Mouse (Mus musculus) limb, embryonic 12.5 days (tissue): ENCODE results near the gene Podn. TPM values are rescaled to one million over a fixed set of nuclear protein-coding genes. Genes with fewer than 3 reads are reported as not detected.

Experiments used
- ATAC-seq: fragments of 200-750 bp; cut with Nextera tagmentation; 2 replicates; pipeline ENCODE4 v1.8.0; 2017; ENCODE audit warnings: low read depth, moderate TSS enrichment; ENCODE audit not compliant: insufficient number of reproducible peaks, insufficient read depth, low FRiP score, low TSS enrichment
- H3K27ac ChIP-seq: fragments of 300-500 bp; sonication (generic); 2 replicates; pipeline ENCODE4 v1.5.1; 2016; ENCODE audit warnings: mild to moderate bottlenecking, moderate library complexity
- H3K27me3 ChIP-seq: fragments of 300-500 bp; sonication (generic); 2 replicates; pipeline ENCODE4 v1.6.1; 2016; ENCODE audit warnings: mild to moderate bottlenecking, moderate library complexity
- H3K36me3 ChIP-seq: fragments of 300-500 bp; sonication (generic); 2 replicates; pipeline ENCODE4 v1.6.1; 2016; ENCODE audit warnings: mild to moderate bottlenecking, moderate library complexity
- H3K4me1 ChIP-seq: fragments of 300-500 bp; sonication (generic); replicated peaks from 2 replicates; pipeline ENCODE4 v1.6.1; 2016
- H3K4me2 ChIP-seq: fragments of 300-500 bp; sonication (generic); 2 replicates; pipeline ENCODE4 v1.6.1; 2016; ENCODE audit warnings: mild to moderate bottlenecking, moderate library complexity
- H3K4me3 ChIP-seq: fragments of 300-500 bp; sonication (generic); replicated peaks from 2 replicates; pipeline ENCODE4 v1.5.1; 2016; ENCODE audit warnings: mild to moderate bottlenecking
- H3K9ac ChIP-seq: fragments of 300-500 bp; sonication (generic); replicated peaks from 2 replicates; pipeline ENCODE4 v1.6.1; 2016; ENCODE audit warnings: mild to moderate bottlenecking, moderate library complexity
- H3K9me3 ChIP-seq: fragments of 300-500 bp; sonication (generic); 2 replicates; pipeline ENCODE4 v1.6.1; 2016; ENCODE audit warnings: mild to moderate bottlenecking, moderate library complexity
- WGBS: fragments of 180-500 bp; shearing (Covaris S2); methylation state at CpG from one replicate; pipeline ENCODE4 v1.1.7; 2016; 5-methylcytosine and 5-hydroxymethylcytosine counted together
- polyA plus RNA-seq: library from polyadenylated mRNA; unstranded; fragments of >200 nt; fragmentation: Nextera tagmentation; extraction: Ambion mirVana; gene quantifications from 2 replicates; pipeline ENCODE4 v1.2.1, GENCODE M21; 2016

Podn gene
- polyA plus RNA-seq, 1 experiment from 2014 or later, result 0.46 TPM

GRCm38 (mm10) chr4:107983717-107984116 is 112.5 kb downstream of the Podn start:
- peak; percentile 63 for ATAC-seq
- no peaks in the 10 kb centered on the region for H3K36me3 ChIP-seq
- H3K4me2 ChIP-seq, result no peak overlapping the region
- H3K9me3 ChIP-seq, result no peaks in the 10 kb centered on the region
- H3K27me3 ChIP-seq, result no peaks in the 10 kb centered on the region; the same call in 1 of the 2 replicates
- no peak overlapping the region for H3K9ac ChIP-seq
- WGBS, result 70% methylated on average over 1 of the region's 1 CpGs
- peak overlapping the region; percentile 89 for H3K27ac ChIP-seq
- peaks cover 41% of the 10 kb centered on the region for H3K4me1 ChIP-seq
- no peak overlapping the region for H3K4me3 ChIP-seq

- Histone ChIP-seq H3K27me3 (no peaks in the 10 kb centered on the region; the same call in 1 of the 2 replicates), H3K9ac (no peak overlapping the region), H3K27ac (peak overlapping the region; percentile 13; the same call in 1 of the 2 replicates), H3K4me3 (no peak overlapping the region), H3K9me3 (no peaks in the 10 kb centered on the region), H3K4me1 (peaks cover 33% of the 10 kb centered on the region), H3K36me3 (no peaks in the 10 kb centered on the region), H3K4me2 (no peak overlapping the region)
- WGBS, result 77% methylated on average over 6 of the region's 6 CpGs
- ATAC-seq, result no peak
Measured at GRCm38 (mm10) chr4:107980002-107980600, 116.1 kb downstream of the Podn start.

- Histone ChIP-seq H3K36me3 (no peaks in the 10 kb centered on the region), H3K27me3 (no peaks in the 10 kb centered on the region; the same call in 1 of the 2 replicates), H3K4me2 (no peak overlapping the region), H3K27ac (peak overlapping the region; percentile 13; the same call in 1 of the 2 replicates), H3K9me3 (no peaks in the 10 kb centered on the region), H3K9ac (no peak overlapping the region), H3K4me1 (peaks cover 31% of the 10 kb centered on the region), H3K4me3 (no peak overlapping the region)
- ATAC-seq, result no peak
- 39% methylated on average over 2 of the region's 2 CpGs for WGBS
Measured at GRCm38 (mm10) chr4:107979530-107979929, 116.7 kb downstream of the Podn start.

GRCm38 (mm10) chr4:107977593-107977992 is 118.7 kb downstream of the Podn start:
- H3K4me1 ChIP-seq, result peaks cover 19% of the 10 kb centered on the region
- no peaks in the 10 kb centered on the region for H3K36me3 ChIP-seq
- ATAC-seq, result no peak
- no peak overlapping the region for H3K4me2 ChIP-seq
- 48% methylated on average over 4 of the region's 4 CpGs for WGBS
- H3K4me3 ChIP-seq, result no peak overlapping the region
- H3K27ac ChIP-seq, result no peak overlapping the region
- no peaks in the 10 kb centered on the region for H3K9me3 ChIP-seq
- no peaks in the 10 kb centered on the region; the same call in 1 of the 2 replicates for H3K27me3 ChIP-seq
- H3K9ac ChIP-seq, result no peak overlapping the region

GRCm38 (mm10) chr4:107975004-107975403 is 121.2 kb downstream of the Podn start:
- 57% methylated on average over 7 of the region's 7 CpGs for WGBS
- H3K36me3 ChIP-seq, result no peaks in the 10 kb centered on the region
- H3K4me2 ChIP-seq, result no peak overlapping the region
- H3K9me3 ChIP-seq, result no peaks in the 10 kb centered on the region
- ATAC-seq, result no peak
- no peaks in the 10 kb centered on the region; the same call in 1 of the 2 replicates for H3K27me3 ChIP-seq
- H3K27ac ChIP-seq, result no peak overlapping the region
- peaks cover 20% of the 10 kb centered on the region for H3K4me1 ChIP-seq
- no peak overlapping the region for H3K9ac ChIP-seq
- no peak overlapping the region for H3K4me3 ChIP-seq

GRCm38 (mm10) chr4:107974527-107974926 is 121.7 kb downstream of the Podn start:
- H3K36me3 ChIP-seq, result no peaks in the 10 kb centered on the region
- peaks cover 16% of the 10 kb centered on the region for H3K4me1 ChIP-seq
- no peak overlapping the region for H3K4me3 ChIP-seq
- ATAC-seq, result no peak
- no peak overlapping the region for H3K4me2 ChIP-seq
- H3K27me3 ChIP-seq, result no peaks in the 10 kb centered on the region; the same call in 1 of the 2 replicates
- no peak overlapping the region for H3K27ac ChIP-seq
- no peaks in the 10 kb centered on the region for H3K9me3 ChIP-seq
- 55% methylated on average over 11 of the region's 11 CpGs for WGBS
- H3K9ac ChIP-seq, result no peak overlapping the region

- no peak for ATAC-seq
- 97% methylated on average over 1 of the region's 1 CpGs for WGBS
Measured at GRCm38 (mm10) chr4:107971162-107971561, 125.1 kb downstream of the Podn start.

GRCm38 (mm10) chr4:107969781-107970180 is 126.5 kb downstream of the Podn start:
- H3K36me3 ChIP-seq, result no peaks in the 10 kb centered on the region
- H3K4me2 ChIP-seq, result no peak overlapping the region
- H3K27ac ChIP-seq, result no peak overlapping the region
- peaks cover 3% of the 10 kb centered on the region; the same call in 1 of the 2 replicates for H3K27me3 ChIP-seq
- no peaks in the 10 kb centered on the region for H3K9me3 ChIP-seq
- no peak for ATAC-seq
- no peak overlapping the region for H3K4me3 ChIP-seq
- no peak overlapping the region for H3K9ac ChIP-seq
- peaks cover 6% of the 10 kb centered on the region; the same call in 1 of the 2 replicates for H3K4me1 ChIP-seq

More at GRCm38 (mm10) chr4:107971162-107971561, 125.1 kb downstream of the Podn start:
- no peak overlapping the region for H3K4me3 ChIP-seq
- H3K27ac ChIP-seq, result no peak overlapping the region
- no peaks in the 10 kb centered on the region for H3K36me3 ChIP-seq
- H3K4me2 ChIP-seq, result no peak overlapping the region
- no peaks in the 10 kb centered on the region for H3K9me3 ChIP-seq
- peaks cover 7% of the 10 kb centered on the region; the same call in 1 of the 2 replicates for H3K4me1 ChIP-seq
- no peak overlapping the region for H3K9ac ChIP-seq
- peaks cover 3% of the 10 kb centered on the region; the same call in 1 of the 2 replicates for H3K27me3 ChIP-seq

GRCm38 (mm10) chr4:107967966-107968682 is 128.1 kb downstream of the Podn start, which contains the start of gene Slc1a7:
Slc1a7 (plus strand) TSS chr4:107968332.
- Histone ChIP-seq H3K9me3 (no peaks in the 10 kb centered on the region), H3K27me3 (peaks cover 3% of the 10 kb centered on the region; the same call in 1 of the 2 replicates), H3K4me2 (no peak within 1 kb of the TSS), H3K36me3 (no peaks in the 10 kb centered on the region), H3K9ac (no peak within 1 kb of the TSS), H3K4me1 (0 out of 2 replicates have a peak, but pooled peaks cover 2% of the 10 kb centered on the region), H3K4me3 (no peak within 1 kb of the TSS), H3K27ac (no peak within 1 kb of the TSS)
- ATAC-seq, result no peak; the same call in 1 of the 2 replicates
- 73% methylated on average over 16 of the region's 16 CpGs for WGBS

GRCm38 (mm10) chr4:107966416-107967109 is 129.7 kb downstream of the Podn start:
- Histone ChIP-seq H3K4me1 (peaks cover 12% of the 10 kb centered on the region), H3K36me3 (no peaks in the 10 kb centered on the region), H3K27me3 (peaks cover 3% of the 10 kb centered on the region; the same call in 1 of the 2 replicates), H3K9me3 (no peaks in the 10 kb centered on the region), H3K4me2 (no peak overlapping the region), H3K9ac (no peak overlapping the region), H3K27ac (no peak overlapping the region), H3K4me3 (no peak overlapping the region)
- ATAC-seq, result no peak
- WGBS, result 49% methylated on average over 5 of the region's 5 CpGs
